11 mouse cellular contexts compared by ENCODE assay signal in the genomic region with DNA sequence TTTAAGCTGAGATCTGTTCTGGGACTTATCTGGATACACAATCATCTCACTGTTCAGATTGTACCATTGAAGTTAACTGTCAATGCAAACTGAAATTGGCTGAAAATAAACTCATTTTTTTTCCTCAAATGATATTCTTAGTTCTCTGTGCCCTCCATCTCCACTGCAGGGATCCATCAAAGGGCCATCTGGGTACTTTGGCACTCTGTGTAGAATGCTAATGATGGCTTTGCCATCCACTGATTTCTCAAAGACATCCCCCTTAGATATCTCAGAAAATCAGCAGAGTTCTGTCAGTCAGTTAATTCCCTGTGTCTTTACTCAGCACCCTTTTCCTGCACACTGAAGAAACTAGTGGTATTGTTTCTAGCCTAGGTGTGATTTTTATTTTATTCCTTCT.
DNase-seq lines count a peak whose midpoint lies in the region; TF ChIP-seq lines count a peak whose summit lies in the region.
"Had no signal": no experiment of that assay in that cellular context is flagged by ENCODE, and none has a peak within 500 bp of the region (broad histone marks: within the 10 kb centered on the region; RNA-seq: fewer than 3 reads in every experiment).

No protein-coding gene starts in this region.

- DNase-seq in cerebellum, adult 9-10 months: peak; percentile 7
- no peak for DNase-seq in cerebellum, adult 11-12 months
- peak; percentile 12 for DNase-seq in layer of hippocampus, adult 9-11 months
- no peak for DNase-seq in layer of hippocampus, adult 8-10 months (ENCODE audit: low spot score in 2 of 2)
- DNase-seq in brain, embryonic 14.5 days (ENCODE audit: low read depth): peak; percentile 31
- DNase-seq in cerebellum, postnatal 25 days: peak; percentile 35 to 64
- DNase-seq in gastrocnemius, postnatal 4 days (ENCODE audit: low spot score in 2 of 2): no peak
- DNase-seq: adrenal gland, adult 8-10 months; adrenal gland, postnatal 36 days; gastrocnemius, postnatal 14 days; kidney, adult 18-20 months had no signal

- TF ChIP-seq POLR2A in brain, embryonic 14.5 days (IDR thresholded peaks at IDR 0.05; ENCODE audit: borderline replicate concordance, extremely low read depth, insufficient read depth, insufficient read length, poor library complexity, severe bottlenecking): no peak

- TF ChIP-seq CTCF in brain, embryonic 14.5 days (IDR thresholded peaks at IDR 0.05; ENCODE audit: borderline replicate concordance, extremely low read depth, insufficient read depth, insufficient read length): no peak

Comparison
In these comparisons a context has a peak if more than half of its experiments do, and no peak if none do; other contexts are left out.
1. DNase-seq: peak in cerebellum, adult 9-10 months (single experiment), layer of hippocampus, adult 9-11 months (single experiment), brain, embryonic 14.5 days (single experiment) and cerebellum, postnatal 25 days (2 of 2); none in cerebellum, adult 11-12 months (single experiment), layer of hippocampus, adult 8-10 months (0 of 2) and gastrocnemius, postnatal 4 days (0 of 2).